Mouse (Mus musculus) frontal cortex, adult (tissue): ENCODE data around the gene Farsa.

Experiments
- ATAC-seq: cut with Nextera tagmentation; 2 replicates; pipeline ENCODE4 v1.9.2; 2017; ENCODE audit warnings: mild to moderate bottlenecking, moderate library complexity, mixed read lengths; ENCODE audit not compliant: low TSS enrichment

The Farsa gene

DNA sequence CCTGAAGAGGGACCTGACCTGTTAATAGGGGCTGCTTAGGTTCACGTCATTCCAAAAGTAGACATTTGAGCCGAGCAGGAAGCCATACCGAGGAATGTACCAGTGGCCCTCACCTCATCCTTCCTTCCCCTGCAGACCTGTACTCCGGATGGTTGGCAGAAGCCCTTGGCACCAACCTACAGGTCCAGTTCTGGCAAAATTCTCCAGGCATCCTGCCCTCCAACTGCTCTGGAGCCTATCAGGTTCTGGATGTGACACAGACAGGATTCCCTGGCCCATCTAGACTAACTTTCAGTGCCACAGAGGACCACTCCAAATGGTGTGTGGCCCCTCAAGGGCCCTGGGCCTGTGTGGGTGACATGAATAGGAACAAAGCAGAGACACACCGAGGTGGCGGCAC lies 53.8 kb downstream of the Farsa start:
- no peak for ATAC-seq

GRCm38 (mm10) chr8:84911854-84912253 lies 55.1 kb downstream of the Farsa start:
- no peak for ATAC-seq

DNA sequence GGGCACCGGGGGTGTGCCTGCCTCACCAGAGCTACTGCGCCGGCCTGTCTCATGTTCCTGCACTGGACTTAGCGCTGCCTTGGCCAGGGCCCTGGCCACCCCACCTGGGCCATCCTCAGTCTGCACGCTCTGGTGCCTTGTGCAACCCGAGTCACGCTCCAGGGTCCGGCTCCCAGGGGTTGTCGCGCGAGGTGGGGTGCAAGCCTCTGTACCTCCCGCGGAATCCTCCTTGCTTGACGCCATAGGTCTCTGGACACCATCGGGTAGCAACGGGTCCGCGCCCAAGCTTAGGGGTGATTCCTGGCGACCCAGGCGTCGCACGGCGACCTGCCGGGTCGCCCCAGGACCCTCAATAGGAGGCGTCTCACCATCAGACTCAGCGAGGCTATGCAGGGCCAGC lies 55.6 kb downstream of the Farsa start:
- no peak for ATAC-seq

GRCm38 (mm10) chr8:84912895-84913501 lies 56.2 kb downstream of the Farsa start:
- peak; percentile 14; the same call in 1 of the 2 replicates for ATAC-seq

DNA sequence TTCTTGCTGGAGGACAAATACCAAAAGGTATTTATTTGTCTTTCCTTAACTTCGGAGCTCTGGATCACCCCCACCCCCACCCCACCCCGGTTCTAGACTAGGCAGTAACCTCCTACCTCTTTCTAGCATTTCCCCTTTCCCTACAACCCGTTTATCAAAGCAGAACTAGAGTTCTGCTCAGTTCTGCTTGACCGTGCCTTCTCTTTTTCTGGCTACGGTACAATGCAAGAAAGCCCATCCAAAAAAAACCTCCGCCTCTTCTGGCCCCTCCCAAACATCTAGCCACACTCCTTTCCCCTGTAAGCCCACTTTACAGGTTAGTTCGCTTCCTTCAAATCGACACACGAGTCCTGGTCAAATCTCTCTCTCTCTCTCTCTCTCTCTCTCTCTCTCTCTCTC lies 56.7 kb downstream of the Farsa start:
- ATAC-seq, result no peak

DNA sequence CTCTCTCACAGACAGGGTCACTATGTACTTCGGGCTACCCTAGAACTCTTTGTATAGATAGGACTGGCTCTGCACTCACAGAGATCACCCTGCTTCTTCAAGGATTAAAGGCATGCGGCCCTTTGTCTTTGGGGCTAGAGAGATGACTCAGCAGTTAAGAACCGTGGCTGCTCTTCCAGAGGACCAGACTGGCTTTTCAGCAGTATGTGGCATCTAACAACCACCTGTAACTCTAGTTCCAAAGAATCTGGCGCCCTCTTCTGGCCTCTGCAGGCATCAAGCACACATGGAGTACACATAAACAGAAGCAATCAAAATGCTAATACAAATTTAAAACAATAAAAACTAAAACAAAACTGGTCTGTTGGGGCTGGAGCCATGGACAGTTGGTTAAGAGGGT lies 57.2 kb downstream of the Farsa start:
- no peak for ATAC-seq

DNA sequence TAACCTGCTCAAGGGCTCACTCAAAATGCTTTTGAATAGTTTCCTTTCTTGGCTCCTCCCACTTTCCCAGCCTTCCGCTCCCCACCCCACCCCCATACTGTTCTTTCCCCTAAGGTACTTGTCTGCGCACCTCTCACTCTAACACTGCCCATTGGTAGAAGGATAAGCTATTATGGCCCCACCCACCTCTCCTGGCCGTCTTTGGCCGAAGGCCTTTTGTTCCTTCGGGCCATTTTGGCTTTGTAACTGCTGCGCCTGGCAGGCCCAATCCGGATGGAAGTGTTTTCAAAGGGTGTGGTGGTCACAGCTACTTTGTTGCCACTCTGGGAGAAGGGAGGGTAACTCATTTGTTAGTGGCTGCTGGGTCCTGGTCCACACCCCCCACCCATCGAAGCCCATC lies 58.5 kb downstream of the Farsa start:
- no peak for ATAC-seq

DNA sequence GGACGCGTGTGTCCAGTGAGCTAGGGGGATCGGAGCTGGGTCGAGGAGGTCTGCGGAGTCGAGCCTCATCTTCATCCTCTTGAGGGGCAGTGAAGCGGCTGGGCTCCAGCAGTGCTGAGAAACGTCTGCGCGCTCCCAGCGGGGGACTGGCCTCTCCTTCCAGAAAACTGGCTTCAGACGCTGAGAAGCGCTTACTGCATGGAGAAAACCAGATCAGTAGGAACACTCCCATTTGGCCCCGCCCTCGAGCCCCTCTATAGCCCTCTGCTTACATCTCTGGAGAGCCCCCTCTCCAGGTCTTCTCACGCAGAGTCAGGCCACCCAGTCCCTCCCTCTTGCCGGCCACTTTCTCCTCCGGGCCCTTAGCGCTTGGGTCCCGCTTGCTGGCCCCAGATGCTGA lies 61.0 kb downstream of the Farsa start:
- no peak for ATAC-seq

- no peak for ATAC-seq
These were observed 61.9 kb downstream of the Farsa start for GRCm38 (mm10) chr8:84918646-84919045.
